9 mouse cellular contexts compared by ENCODE assay signal in the genomic region with DNA sequence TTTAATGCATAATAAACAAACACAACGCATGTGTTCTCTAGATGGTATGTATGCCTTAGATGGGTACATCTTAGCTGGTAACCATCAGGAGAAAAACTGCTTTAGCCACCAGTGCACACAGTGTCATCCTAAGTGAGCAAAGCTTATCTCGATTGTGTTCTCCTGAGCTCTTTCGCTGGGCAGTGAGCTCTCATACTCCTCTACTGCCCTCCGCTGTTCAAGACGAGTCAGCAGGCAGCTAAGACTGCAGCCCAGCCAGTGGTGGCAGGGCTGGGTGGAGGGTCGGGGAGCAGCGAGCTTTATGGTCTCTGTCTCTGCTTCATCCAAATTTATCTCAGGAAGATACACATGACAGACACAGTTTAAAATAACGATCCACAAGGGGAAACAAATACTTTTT.
DNase-seq lines count a peak whose midpoint lies in the region; ATAC-seq and TF ChIP-seq lines count a peak whose summit lies in the region.
"Had no signal": no experiment of that assay in that cellular context is flagged by ENCODE, and none has a peak within 500 bp of the region (broad histone marks: within the 10 kb centered on the region; RNA-seq: fewer than 3 reads in every experiment).

No protein-coding gene starts in this region.

- TF ChIP-seq CTCF in intestine, postnatal 0 days (IDR thresholded peaks at IDR 0.05; ENCODE audit: low read depth) = peak; percentile 83

- H3K27me3 ChIP-seq in intestine, postnatal 0 days (replicated peaks; ENCODE audit: control insufficient read depth, insufficient read depth, low read length) = no peaks in the 10 kb centered on the region
- no peaks in the 10 kb centered on the region for H3K27me3 ChIP-seq in intestine, embryonic 15.5 days (replicated peaks)
- H3K27me3 ChIP-seq in embryonic facial prominence, embryonic 14.5 days (replicated peaks; ENCODE audit: control insufficient read depth, insufficient read depth, low read length) = no peaks in the 10 kb centered on the region
- H3K27me3 ChIP-seq: midbrain, embryonic 12.5 days had no signal

- no peak overlapping the region for H3K9ac ChIP-seq in intestine, postnatal 0 days (ENCODE audit: low read depth, low read length)
- no peak overlapping the region for H3K9ac ChIP-seq in intestine, embryonic 15.5 days
- H3K9ac ChIP-seq in embryonic facial prominence, embryonic 14.5 days (ENCODE audit: low read depth, low read length) = no peak overlapping the region
- H3K9ac ChIP-seq: midbrain, embryonic 12.5 days had no signal

- no peaks in the 10 kb centered on the region for H3K36me3 ChIP-seq in intestine, postnatal 0 days (ENCODE audit: control insufficient read depth, insufficient read depth)
- H3K36me3 ChIP-seq in intestine, embryonic 15.5 days = no peaks in the 10 kb centered on the region
- H3K36me3 ChIP-seq in embryonic facial prominence, embryonic 14.5 days (ENCODE audit: control insufficient read depth, insufficient read depth, low read length) = no peaks in the 10 kb centered on the region
- H3K36me3 ChIP-seq: midbrain, embryonic 12.5 days had no signal

- ATAC-seq in intestine, postnatal 0 days = no peak
- ATAC-seq in intestine, embryonic 15.5 days = no peak
- peak; percentile 19; the same call in 1 of the 2 replicates for ATAC-seq in embryonic facial prominence, embryonic 14.5 days (ENCODE audit: low read depth)
- no peak for ATAC-seq in inflammation-experienced regulatory T-cells, adult 6 months

- no peaks in the 10 kb centered on the region for H3K9me3 ChIP-seq in intestine, postnatal 0 days (ENCODE audit: control insufficient read depth)
- no peaks in the 10 kb centered on the region for H3K9me3 ChIP-seq in intestine, embryonic 15.5 days
- no peaks in the 10 kb centered on the region for H3K9me3 ChIP-seq in embryonic facial prominence, embryonic 14.5 days (ENCODE audit: control insufficient read depth, low read length)
- H3K9me3 ChIP-seq: midbrain, embryonic 12.5 days had no signal

- no peak overlapping the region for H3K4me3 ChIP-seq in intestine, postnatal 0 days (ENCODE audit: low read depth, low read length)
- no peak overlapping the region for H3K4me3 ChIP-seq in intestine, embryonic 15.5 days (replicated peaks)
- H3K4me3 ChIP-seq in embryonic facial prominence, embryonic 14.5 days (ENCODE audit: low read depth, low read length) = no peak overlapping the region
- H3K4me3 ChIP-seq: midbrain, embryonic 12.5 days had no signal

- no peaks in the 10 kb centered on the region for H3K4me1 ChIP-seq in intestine, postnatal 0 days (replicated peaks; ENCODE audit: control insufficient read depth, insufficient read depth, low read length)
- H3K4me1 ChIP-seq in intestine, embryonic 15.5 days (replicated peaks) = no peaks in the 10 kb centered on the region
- H3K4me1 ChIP-seq in embryonic facial prominence, embryonic 14.5 days (ENCODE audit: control insufficient read depth, insufficient read depth, low read length) = peaks cover 39% of the 10 kb centered on the region

- DNase-seq in adrenal gland, adult (ENCODE audit: inconsistent age in 2 of 2, low spot score in 1 of 2) = peak; percentile 31 to 57
- DNase-seq in adrenal gland, postnatal 4 days (ENCODE audit: low spot score in 2 of 2) = no peak
- DNase-seq in 416B (ENCODE audit: low read depth) = peak; percentile 51
- peak; percentile 74 for DNase-seq in embryonic facial prominence, embryonic 14.5 days (ENCODE audit: low spot score)
- peak; percentile 47 for DNase-seq in lung, postnatal 36 days

- H3K4me2 ChIP-seq in intestine, postnatal 0 days (replicated peaks; ENCODE audit: low read depth) = no peak overlapping the region
- no peak overlapping the region for H3K4me2 ChIP-seq in intestine, embryonic 15.5 days (replicated peaks)
- no peak overlapping the region for H3K4me2 ChIP-seq in embryonic facial prominence, embryonic 14.5 days (ENCODE audit: low read depth, low read length)
- H3K4me2 ChIP-seq: midbrain, embryonic 12.5 days had no signal

- 43% methylated on average over 8 of the region's 8 CpGs for WGBS in intestine, postnatal 0 days
- 33% methylated on average over 8 of the region's 8 CpGs for WGBS in intestine, embryonic 15.5 days
- WGBS in embryonic facial prominence, embryonic 14.5 days = 44% methylated on average over 8 of the region's 8 CpGs

- no peak overlapping the region for H3K27ac ChIP-seq in intestine, postnatal 0 days (ENCODE audit: low read depth, low read length)
- no peak overlapping the region for H3K27ac ChIP-seq in intestine, embryonic 15.5 days
- no peak overlapping the region for H3K27ac ChIP-seq in embryonic facial prominence, embryonic 14.5 days (replicated peaks; ENCODE audit: low read depth, low read length)
- H3K27ac ChIP-seq: midbrain, embryonic 12.5 days had no signal

Comparison
In these comparisons a context has a peak if more than half of its experiments do, and no peak if none do; other contexts are left out.
1. DNase-seq: peak in adrenal gland, adult (2 of 2), 416B (single experiment), embryonic facial prominence, embryonic 14.5 days (single experiment) and lung, postnatal 36 days (single experiment); none in adrenal gland, postnatal 4 days (0 of 2).